Comparison of ENCODE assay signal across 8 mouse cellular contexts in the genomic region with DNA sequence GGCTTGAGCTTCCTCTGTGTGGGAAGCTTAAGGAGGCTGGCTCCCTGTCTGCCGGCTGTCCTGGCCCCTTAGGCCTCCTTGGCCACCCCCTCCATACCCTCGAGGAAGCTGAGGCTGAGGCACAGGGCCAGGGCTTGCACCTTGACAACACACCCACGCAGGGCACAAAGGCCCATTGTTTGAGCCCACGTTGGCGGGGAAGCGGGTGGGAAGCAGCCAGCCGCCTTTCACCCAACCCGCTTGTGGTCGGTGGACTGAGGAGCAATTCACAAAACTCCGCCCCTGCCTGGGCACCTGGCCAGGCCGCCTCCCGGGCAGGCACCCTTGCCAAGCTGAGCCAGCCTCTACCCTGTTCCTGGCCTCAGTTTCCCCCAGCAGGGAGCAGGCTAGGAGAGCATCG. TPM values are rescaled to one million over a fixed set of nuclear protein-coding genes. Genes with fewer than 3 reads are reported as not detected.
DNase-seq lines count a peak whose midpoint lies in the region; ATAC-seq and TF ChIP-seq lines count a peak whose summit lies in the region.

No protein-coding gene starts in this region.

- no peak overlapping the region for H3ac ChIP-seq in myocyte (ENCODE audit: control insufficient read depth, insufficient read length)

- H3K4me3 ChIP-seq in heart, embryonic 16.5 days (ENCODE audit: low read length) = no peak overlapping the region
- no peak overlapping the region for H3K4me3 ChIP-seq in myocyte

- H3K4me1 ChIP-seq in heart, embryonic 16.5 days (ENCODE audit: control insufficient read depth, insufficient read depth, low read length) = 0 out of 2 replicates have a peak, but pooled peaks cover 5% of the 10 kb centered on the region

- no peaks in the 10 kb centered on the region for H3K9me3 ChIP-seq in heart, embryonic 16.5 days (replicated peaks; ENCODE audit: control insufficient read depth, low read length)

- H3K4me2 ChIP-seq in heart, embryonic 16.5 days (ENCODE audit: low read depth, low read length) = no peak overlapping the region
- peak overlapping the region; percentile 25 for H3K4me2 ChIP-seq in myocyte (ENCODE audit: low read depth)

- no peaks in the 10 kb centered on the region for H3K79me2 ChIP-seq in myocyte (ENCODE audit: control insufficient read depth, insufficient read depth)

- no peak overlapping the region for H3K9ac ChIP-seq in heart, embryonic 16.5 days (ENCODE audit: low read length)

- H3K27me3 ChIP-seq in heart, embryonic 16.5 days (ENCODE audit: control insufficient read depth, insufficient read depth, low read length) = peaks cover 2% of the 10 kb centered on the region; the same call in 1 of the 2 replicates
- H3K27me3 ChIP-seq in myocyte (ENCODE audit: control insufficient read depth, insufficient read depth, insufficient read length) = no peaks in the 10 kb centered on the region

- no peak for DNase-seq in heart, adult 9 months (ENCODE audit: low spot score in 2 of 2)
- peak; percentile 48 for DNase-seq in adipocyte (ENCODE audit: low spot score)
- DNase-seq in layer of hippocampus, postnatal 14 days (ENCODE audit: low spot score in 2 of 2) = peak; percentile 56 to 59
- no peak for DNase-seq in gastrocnemius, postnatal 4 days (ENCODE audit: low spot score in 2 of 2)
- DNase-seq in embryo, embryonic 11 days = no peak

- no peak overlapping the region for H3K27ac ChIP-seq in heart, embryonic 16.5 days (ENCODE audit: low read length)

- 0 out of 2 replicates have a peak, but pooled peaks have one; percentile 25 for ATAC-seq in heart, embryonic 16.5 days (replicated peaks; ENCODE audit: extremely low read depth, insufficient read depth, low FRiP score)
- peak; percentile 57 to 59; a peak in 3 of 4 replicates for ATAC-seq in hematopoietic stem cell, adult 5-6 weeks (replicated peaks in 1 of 2; ENCODE audit: insufficient read depth in 1 of 2, low FRiP score in 2 of 2, low TSS enrichment in 1 of 2, low read depth in 1 of 2, poor library complexity in 2 of 2, severe bottlenecking in 2 of 2)

- no peak for TF ChIP-seq POLR2A in myocyte (IDR thresholded peaks at IDR 0.05; ENCODE audit: insufficient read length, low read depth)

- no peaks in the 10 kb centered on the region for H3K36me3 ChIP-seq in heart, embryonic 16.5 days (ENCODE audit: control insufficient read depth, insufficient read depth)
- H3K36me3 ChIP-seq in myocyte (ENCODE audit: control insufficient read depth, insufficient read depth) = no peaks in the 10 kb centered on the region

- WGBS in heart, embryonic 16.5 days = 43% methylated on average over 13 of the region's 13 CpGs

TF ChIP-seq in myocyte, 11 proteins besides CTCF, POLR2A, EP300 and RAD21:
- TF ChIP-seq MYOD1 (IDR thresholded peaks at IDR 0.05; ENCODE audit: control insufficient read depth in 1 of 3, insufficient read length in 2 of 3, low read depth in 2 of 3) (peak in 2 of 3 experiments; percentile 2 to 37), USF1 (IDR thresholded peaks at IDR 0.05; ENCODE audit: low read depth) (no peak), MYOG (IDR thresholded peaks at IDR 0.05; ENCODE audit: control insufficient read depth in 1 of 3, insufficient read depth in 1 of 3, insufficient read length in 2 of 3, low read depth in 2 of 3) (peak in 1 of 3 experiments; percentile 38), POLR2AphosphoS2 (IDR thresholded peaks at IDR 0.05; ENCODE audit: insufficient read length, low read depth) (no peak)

RNA-seq across cellular contexts. Expression of gene Tmem189, which starts 37.5 kb away (rescaled TPM):
- 44.5 and 44.9 TPM in 2 replicates for polyA plus RNA-seq in heart, embryonic 16.5 days (2015; fragmentation: Nextera tagmentation; extraction: Ambion mirVana)
- total RNA-seq in hematopoietic stem cell, adult 5-6 weeks (2017) = 22.6 and 32.3 TPM in 2 replicates
- total RNA-seq in layer of hippocampus, postnatal 14 days (2021) = 10 to 100 TPM; 69.5 to 71.9 TPM
- 91.9 TPM for polyA plus RNA-seq in myocyte (2012; fragmentation: generic; extraction: Trizol)
- 10 to 100 TPM; 27.4 to 28.0 TPM for total RNA-seq in gastrocnemius, postnatal 4 days (2021)

RNA-seq across cellular contexts. Expression of gene Cebpb, which starts 38.4 kb away (rescaled TPM):
- polyA plus RNA-seq in heart, embryonic 16.5 days (2015; fragmentation: Nextera tagmentation; extraction: Ambion mirVana) = 0.51 and 4.9 TPM in 2 replicates
- 15.5 and 20.1 TPM in 2 replicates for total RNA-seq in hematopoietic stem cell, adult 5-6 weeks (2017)
- total RNA-seq in layer of hippocampus, postnatal 14 days (2021) = 10 to 100 TPM; 18.6 to 21.7 TPM
- 74.7 TPM for polyA plus RNA-seq in myocyte (2012; fragmentation: generic; extraction: Trizol)
- 10 to 100 TPM; 25.7 to 35.7 TPM for total RNA-seq in gastrocnemius, postnatal 4 days (2021)

Comparison
In these comparisons a context has a peak if more than half of its experiments do, and no peak if none do; other contexts are left out.
1. DNase-seq: peak in adipocyte (single experiment) and layer of hippocampus, postnatal 14 days (2 of 2); none in heart, adult 9 months (0 of 2), gastrocnemius, postnatal 4 days (0 of 2) and embryo, embryonic 11 days (single experiment).